Mouse (Mus musculus) embryonic facial prominence, embryonic 13.5 days (tissue): ENCODE results near the gene Gpr132. TPM values are rescaled to one million over a fixed set of nuclear protein-coding genes. Genes with fewer than 3 reads are reported as not detected.
A peak's percentile ranks its signal among the peaks of the same experiment; 100 is the strongest.
"Not testable (repeated sequence)": the region's sequence is repeated elsewhere in the genome, so short reads cannot be mapped to it uniquely, and the experiment has no call there.

Experiments
- ATAC-seq: fragments of 200-750 bp; cut with Nextera tagmentation; 2 replicates; pipeline ENCODE4 v1.8.0; 2017; ENCODE audit warnings: low read depth; ENCODE audit not compliant: insufficient number of reproducible peaks, insufficient read depth, low FRiP score, low TSS enrichment
- H3K27ac ChIP-seq: fragments of 300-500 bp; sonication (generic); 2 replicates; pipeline ENCODE4 v1.5.1; 2015; ENCODE audit warnings: moderate library complexity, mild to moderate bottlenecking, inconsistent platforms
- H3K27me3 ChIP-seq: fragments of 300-500 bp; sonication (generic); 2 replicates; pipeline ENCODE4 v1.6.1; 2015; ENCODE audit warnings: mild to moderate bottlenecking, inconsistent platforms
- H3K36me3 ChIP-seq: fragments of 300-500 bp; sonication (generic); 2 replicates; pipeline ENCODE4 v1.6.1; 2015; ENCODE audit warnings: mild to moderate bottlenecking, inconsistent platforms
- H3K4me1 ChIP-seq: fragments of 300-500 bp; sonication (generic); 2 replicates; pipeline ENCODE4 v1.6.1; 2015; ENCODE audit warnings: inconsistent platforms
- H3K4me2 ChIP-seq: fragments of 300-500 bp; sonication (generic); 2 replicates; pipeline ENCODE4 v1.6.1; 2015; ENCODE audit warnings: moderate library complexity, mild to moderate bottlenecking, inconsistent platforms
- H3K4me3 ChIP-seq: fragments of 300-500 bp; sonication (generic); 2 replicates; pipeline ENCODE4 v1.5.1; 2015; ENCODE audit warnings: mild to moderate bottlenecking, inconsistent platforms
- H3K9ac ChIP-seq: fragments of 300-500 bp; sonication (generic); 2 replicates; pipeline ENCODE4 v1.6.1; 2015; ENCODE audit warnings: mild to moderate bottlenecking, inconsistent platforms
- H3K9me3 ChIP-seq: fragments of 300-500 bp; sonication (generic); 2 replicates; pipeline ENCODE4 v1.6.1; 2016; ENCODE audit warnings: inconsistent platforms
- WGBS: fragments of 180-500 bp; shearing (Covaris S2); methylation state at CpG from one replicate; pipeline ENCODE4 v1.1.7; 2015; ENCODE audit warnings: mixed read lengths; 5-methylcytosine and 5-hydroxymethylcytosine counted together
- polyA plus RNA-seq: library from polyadenylated mRNA; unstranded; fragments of >200 nt; fragmentation: Nextera tagmentation; extraction: Ambion mirVana; gene quantifications from 2 replicates; pipeline ENCODE4 v1.2.1, GENCODE M21; 2015

Gene Gpr132
- polyA plus RNA-seq, 1 experiment from 2014 or later: not detected

GRCm38 (mm10) chr12:112829244-112829864, 38.7 kb downstream of the Gpr132 start, which contains the start of gene Cdca4:
Cdca4 (minus strand) TSS chr12:112829423.
- Histone ChIP-seq H3K9ac (peak within 1 kb of the TSS; percentile 98), H3K27ac (peak within 1 kb of the TSS; percentile 92), H3K27me3 (no peaks in the 10 kb centered on the region), H3K4me1 (peaks cover 45% of the 10 kb centered on the region), H3K9me3 (no peaks in the 10 kb centered on the region), H3K4me2 (peak within 1 kb of the TSS; percentile 72), H3K36me3 (peaks cover 45% of the 10 kb centered on the region), H3K4me3 (peak within 1 kb of the TSS; percentile 93)
- peak; percentile 96 for ATAC-seq
- WGBS: under 1% methylated on average over 72 of the region's 72 CpGs

GRCm38 (mm10) chr12:112828501-112829243, 39.4 kb downstream of the Gpr132 start:
- Histone ChIP-seq H3K4me3 (peak overlapping the region; percentile 93), H3K27me3 (no peaks in the 10 kb centered on the region), H3K27ac (peak overlapping the region; percentile 92), H3K4me2 (peak overlapping the region; percentile 71), H3K36me3 (peaks cover 50% of the 10 kb centered on the region), H3K9me3 (no peaks in the 10 kb centered on the region), H3K4me1 (peaks cover 51% of the 10 kb centered on the region), H3K9ac (peak overlapping the region; percentile 98)
- WGBS: under 1% methylated on average over 51 of the region's 51 CpGs
- ATAC-seq: peak; percentile 82

DNA sequence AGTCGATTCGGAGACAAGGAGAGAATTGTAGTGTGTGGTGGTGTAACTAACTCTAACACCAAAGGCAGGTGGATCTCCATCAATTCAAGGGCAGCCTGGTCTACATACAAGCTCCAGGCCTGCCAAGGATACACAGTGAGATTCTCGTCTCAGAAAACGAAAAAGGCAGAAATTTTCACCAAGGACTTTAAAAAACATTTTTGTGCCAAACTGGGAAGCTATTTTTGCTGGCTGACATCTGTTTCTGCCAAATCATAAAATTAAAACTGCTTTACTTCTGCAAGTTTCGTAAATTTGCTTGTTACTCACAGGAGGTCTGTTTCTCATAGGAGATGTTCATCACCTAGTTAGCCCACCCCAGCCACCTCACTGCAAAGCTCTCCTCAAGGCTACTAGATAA, 42.1 kb downstream of the Gpr132 start:
- H3K4me1 ChIP-seq: peaks cover 70% of the 10 kb centered on the region
- no peak overlapping the region for H3K27ac ChIP-seq
- no peaks in the 10 kb centered on the region for H3K27me3 ChIP-seq
- no peak overlapping the region for H3K4me3 ChIP-seq
- ATAC-seq: no peak
- H3K9me3 ChIP-seq: no peaks in the 10 kb centered on the region
- H3K36me3 ChIP-seq: peaks cover 55% of the 10 kb centered on the region
- peak overlapping the region; percentile 46; the same call in 1 of the 2 replicates for H3K9ac ChIP-seq
- peak overlapping the region; percentile 71 for H3K4me2 ChIP-seq
- 81% methylated on average over 5 of the region's 5 CpGs for WGBS

DNA sequence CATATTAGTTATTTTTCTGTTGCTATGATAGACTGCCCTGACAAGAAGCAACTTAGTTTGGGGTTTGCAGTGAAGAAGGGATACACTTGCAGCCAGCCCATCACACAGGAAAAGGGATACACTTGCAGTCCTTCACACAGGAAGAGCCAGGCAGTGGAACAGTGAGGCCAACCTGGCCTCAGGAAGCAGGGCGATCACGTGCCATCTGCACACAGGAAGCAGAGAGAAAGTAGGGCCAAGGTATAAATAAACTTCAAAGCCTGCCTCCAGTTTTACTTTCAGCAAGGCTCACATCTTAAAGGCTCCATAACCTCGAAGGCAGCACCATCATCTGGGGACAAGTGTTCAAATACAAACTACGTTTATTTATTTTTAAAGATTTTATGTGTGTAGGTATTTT, 44.8 kb downstream of the Gpr132 start:
- Histone ChIP-seq H3K27ac (peak overlapping the region; percentile 16; the same call in 1 of the 2 replicates), H3K4me2 (peak overlapping the region; percentile 14; the same call in 1 of the 2 replicates), H3K36me3 (peaks cover 81% of the 10 kb centered on the region), H3K9ac (peak overlapping the region; percentile 55), H3K4me1 (peaks cover 61% of the 10 kb centered on the region), H3K27me3 (no peaks in the 10 kb centered on the region), H3K9me3 (no peaks in the 10 kb centered on the region), H3K4me3 (no peak overlapping the region)
- no peak for ATAC-seq
- 83% methylated on average over 4 of the region's 4 CpGs for WGBS

DNA sequence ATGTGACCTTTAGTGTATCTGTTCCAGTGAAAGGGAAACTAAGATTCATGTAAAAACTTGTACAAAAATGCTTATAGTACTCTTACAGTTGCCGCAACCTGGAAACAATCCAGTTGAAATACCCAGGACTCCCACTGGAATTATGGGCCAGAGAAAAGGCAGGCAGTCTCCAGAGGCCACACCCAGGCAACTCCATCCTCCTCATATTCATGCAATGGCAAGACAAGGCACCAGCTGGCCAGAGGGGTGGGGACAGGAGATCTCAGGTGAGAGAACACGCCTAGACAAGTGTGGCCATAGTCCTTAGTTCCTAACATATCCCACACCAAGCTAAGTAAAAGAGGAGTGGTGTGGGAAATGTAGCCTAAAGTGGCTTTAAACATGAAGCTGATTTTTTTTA, 45.4 kb downstream of the Gpr132 start:
- no peak for ATAC-seq
- no peak overlapping the region; the same call in 1 of the 2 replicates for H3K27ac ChIP-seq
- H3K9me3 ChIP-seq: no peaks in the 10 kb centered on the region
- H3K4me1 ChIP-seq: peaks cover 56% of the 10 kb centered on the region
- H3K36me3 ChIP-seq: peaks cover 85% of the 10 kb centered on the region
- no peaks in the 10 kb centered on the region for H3K27me3 ChIP-seq
- H3K4me2 ChIP-seq: no peak overlapping the region
- 62% methylated on average over 2 of the region's 2 CpGs for WGBS
- no peak overlapping the region; the same call in 1 of the 2 replicates for H3K9ac ChIP-seq
- H3K4me3 ChIP-seq: no peak overlapping the region

- peaks cover 84% of the 10 kb centered on the region for H3K36me3 ChIP-seq
- no peak overlapping the region for H3K4me3 ChIP-seq
- ATAC-seq: no peak
- 79% methylated on average over 4 of the region's 4 CpGs for WGBS
- peak overlapping the region; percentile 36; the same call in 1 of the 2 replicates for H3K9ac ChIP-seq
- H3K27me3 ChIP-seq: no peaks in the 10 kb centered on the region
- no peaks in the 10 kb centered on the region for H3K9me3 ChIP-seq
- no peak overlapping the region for H3K27ac ChIP-seq
- peaks cover 49% of the 10 kb centered on the region for H3K4me1 ChIP-seq
- H3K4me2 ChIP-seq: no peak overlapping the region
Measured at GRCm38 (mm10) chr12:112821974-112822373, 46.1 kb downstream of the Gpr132 start.

GRCm38 (mm10) chr12:112821216-112821615, 46.8 kb downstream of the Gpr132 start:
- H3K4me2 ChIP-seq: no peak overlapping the region
- WGBS: 61% methylated on average over 1 of the region's 1 CpGs
- peaks cover 85% of the 10 kb centered on the region for H3K36me3 ChIP-seq
- peaks cover 41% of the 10 kb centered on the region for H3K4me1 ChIP-seq
- H3K9ac ChIP-seq: no peak overlapping the region
- no peaks in the 10 kb centered on the region for H3K9me3 ChIP-seq
- H3K27me3 ChIP-seq: no peaks in the 10 kb centered on the region
- no peak overlapping the region for H3K4me3 ChIP-seq
- no peak overlapping the region for H3K27ac ChIP-seq
- no peak for ATAC-seq

DNA sequence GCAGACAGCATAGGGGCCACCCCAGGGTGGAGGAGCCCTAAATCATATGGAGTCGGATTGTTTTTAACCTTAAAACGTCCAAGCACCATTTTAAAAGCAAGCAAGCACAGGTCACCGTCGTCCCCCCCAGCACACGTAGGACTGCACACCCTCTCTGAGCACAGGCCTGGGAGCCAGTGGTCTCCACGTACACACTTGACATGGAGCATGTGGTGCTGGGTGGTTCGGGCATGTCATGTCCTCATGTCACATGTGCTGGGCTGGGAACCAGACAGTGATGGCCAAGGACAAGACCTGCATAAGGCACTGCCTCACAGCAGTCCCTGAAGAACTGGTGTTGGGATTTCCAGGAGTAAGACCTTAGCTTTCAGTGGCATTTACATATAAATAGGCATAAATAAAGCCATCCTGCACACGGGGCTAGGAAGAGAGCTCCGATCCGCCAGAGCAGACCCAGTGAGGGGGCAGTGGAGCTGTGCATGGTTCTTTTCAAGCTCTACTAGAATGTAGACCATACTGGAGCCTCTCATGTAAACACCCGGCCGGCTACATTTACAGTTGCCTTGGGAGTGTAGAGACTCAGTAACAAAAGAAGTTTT, 47.5 kb downstream of the Gpr132 start:
- 88% methylated on average over 12 of the region's 12 CpGs for WGBS
- peaks cover 85% of the 10 kb centered on the region for H3K36me3 ChIP-seq

GRCm38 (mm10) chr12:112819057-112819662, 48.9 kb downstream of the Gpr132 start:
- peaks cover 88% of the 10 kb centered on the region for H3K36me3 ChIP-seq
- ATAC-seq: no peak

More for the DNA sequence above, 47.5 kb downstream of the Gpr132 start:
- ATAC-seq: no peak
- H3K9ac ChIP-seq: no peak overlapping the region
- no peak overlapping the region for H3K27ac ChIP-seq
- no peaks in the 10 kb centered on the region for H3K27me3 ChIP-seq
- H3K4me1 ChIP-seq: peaks cover 37% of the 10 kb centered on the region
- no peak overlapping the region for H3K4me3 ChIP-seq
- H3K4me2 ChIP-seq: no peak overlapping the region
- no peaks in the 10 kb centered on the region for H3K9me3 ChIP-seq

DNA sequence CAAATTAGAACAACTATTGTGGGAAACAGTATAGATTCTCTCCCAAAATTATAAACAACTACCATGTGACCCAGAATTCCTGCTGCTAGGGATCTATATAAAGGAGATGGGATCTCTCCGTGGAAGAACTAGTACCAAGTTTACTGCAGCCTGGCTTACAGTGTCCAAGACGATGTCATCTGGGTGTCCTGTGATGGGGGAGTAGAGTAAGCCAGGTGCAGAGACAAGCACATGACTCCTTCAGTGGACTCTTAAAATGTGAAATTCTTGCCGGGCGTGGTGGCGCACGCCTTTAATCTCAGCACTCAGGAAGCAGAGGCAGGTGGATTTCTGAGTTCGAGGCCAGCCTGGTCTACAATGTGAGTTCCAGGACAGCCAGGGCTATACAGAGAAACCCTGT, 51.2 kb downstream of the Gpr132 start:
- not testable (repeated sequence) for H3K4me3 ChIP-seq, H3K9ac ChIP-seq, H3K4me2 ChIP-seq, H3K27ac ChIP-seq, H3K9me3 ChIP-seq, ATAC-seq, H3K27me3 ChIP-seq
- WGBS: 83% methylated on average over 7 of the region's 7 CpGs
- H3K4me1 ChIP-seq: 0 out of 2 replicates have a peak, but pooled peaks cover 10% of the 10 kb centered on the region
- peaks cover 80% of the 10 kb centered on the region for H3K36me3 ChIP-seq

More at GRCm38 (mm10) chr12:112819057-112819662, 48.9 kb downstream of the Gpr132 start:
- Histone ChIP-seq H3K27me3 (no peaks in the 10 kb centered on the region), H3K9me3 (no peaks in the 10 kb centered on the region), H3K4me2 (no peak overlapping the region), H3K27ac (no peak overlapping the region), H3K4me1 (peaks cover 29% of the 10 kb centered on the region), H3K9ac (no peak overlapping the region), H3K4me3 (no peak overlapping the region)
- 92% methylated on average over 8 of the region's 8 CpGs for WGBS

- Histone ChIP-seq H3K36me3 (peaks cover 75% of the 10 kb centered on the region), H3K9ac (no peak overlapping the region), H3K4me1 (0 out of 2 replicates have a peak, but pooled peaks cover 5% of the 10 kb centered on the region), H3K4me3 (no peak overlapping the region), H3K9me3 (no peaks in the 10 kb centered on the region), H3K4me2 (no peak overlapping the region), H3K27ac (no peak overlapping the region), H3K27me3 (no peaks in the 10 kb centered on the region)
- ATAC-seq: no peak
- WGBS: 54% methylated on average over 4 of the region's 4 CpGs
Measured at GRCm38 (mm10) chr12:112816294-112816693, 51.7 kb downstream of the Gpr132 start.
